ENCODE assay signal across 22 mouse cellular contexts in genomic region chr13:56769431-56769830, GRCm38 (mm10). TPM values are rescaled to one million over a fixed set of nuclear protein-coding genes. Genes with fewer than 3 reads are reported as not detected.
DNase-seq lines count a peak whose midpoint lies in the region; ATAC-seq and TF ChIP-seq lines count a peak whose summit lies in the region.
"Had no signal": no experiment of that assay in that cellular context is flagged by ENCODE, and none has a peak within 500 bp of the region (broad histone marks: within the 10 kb centered on the region; RNA-seq: fewer than 3 reads in every experiment).

No protein-coding gene starts in this region.

- H3K4me2 ChIP-seq in hindbrain, embryonic 16.5 days (ENCODE audit: low read length): no peak overlapping the region
- no peak overlapping the region for H3K4me2 ChIP-seq in neural tube, embryonic 13.5 days
- no peak overlapping the region for H3K4me2 ChIP-seq in neural tube, embryonic 15.5 days
- H3K4me2 ChIP-seq in forebrain, embryonic 16.5 days (ENCODE audit: low read length): no peak overlapping the region
- H3K4me2 ChIP-seq: embryonic facial prominence, embryonic 13.5 days; heart, embryonic 12.5 days had no signal

- H3K9ac ChIP-seq in hindbrain, embryonic 16.5 days (ENCODE audit: low read depth, low read length): no peak overlapping the region
- no peak overlapping the region for H3K9ac ChIP-seq in neural tube, embryonic 13.5 days
- H3K9ac ChIP-seq in neural tube, embryonic 15.5 days (replicated peaks): no peak overlapping the region
- H3K9ac ChIP-seq in forebrain, embryonic 16.5 days (replicated peaks; ENCODE audit: low read depth, low read length): no peak overlapping the region
- H3K9ac ChIP-seq: embryonic facial prominence, embryonic 13.5 days; heart, embryonic 12.5 days; liver, postnatal 0 days had no signal

- H3K27me3 ChIP-seq in hindbrain, embryonic 10.5 days (ENCODE audit: insufficient read depth, poor library complexity, severe bottlenecking): 0 out of 2 replicates have a peak, but pooled peaks cover 14% of the 10 kb centered on the region
- no peaks in the 10 kb centered on the region for H3K27me3 ChIP-seq in hindbrain, embryonic 16.5 days (replicated peaks; ENCODE audit: control insufficient read depth, insufficient read depth, low read length)
- H3K27me3 ChIP-seq in neural tube, embryonic 13.5 days: no peaks in the 10 kb centered on the region
- H3K27me3 ChIP-seq in neural tube, embryonic 15.5 days (replicated peaks): no peaks in the 10 kb centered on the region
- H3K27me3 ChIP-seq in forebrain, embryonic 16.5 days (replicated peaks; ENCODE audit: control insufficient read depth, insufficient read depth, low read length): no peaks in the 10 kb centered on the region
- H3K27me3 ChIP-seq in thymus, adult 2 months (ENCODE audit: control insufficient read depth, insufficient read depth, low read length): no peaks in the 10 kb centered on the region
- H3K27me3 ChIP-seq: embryonic facial prominence, embryonic 13.5 days; heart, embryonic 12.5 days had no signal

- TF ChIP-seq POLR2A in thymus, adult 2 months (IDR thresholded peaks at IDR 0.05; ENCODE audit: control insufficient read depth, extremely low read depth, insufficient read depth, low read length, poor library complexity): no peak

- no peaks in the 10 kb centered on the region for H3K9me3 ChIP-seq in hindbrain, embryonic 10.5 days
- no peaks in the 10 kb centered on the region for H3K9me3 ChIP-seq in hindbrain, embryonic 16.5 days (ENCODE audit: control insufficient read depth, low read length)
- no peaks in the 10 kb centered on the region for H3K9me3 ChIP-seq in neural tube, embryonic 13.5 days
- H3K9me3 ChIP-seq in neural tube, embryonic 15.5 days (replicated peaks): no peaks in the 10 kb centered on the region
- no peaks in the 10 kb centered on the region for H3K9me3 ChIP-seq in forebrain, embryonic 16.5 days (ENCODE audit: control insufficient read depth, low read length)
- H3K9me3 ChIP-seq: embryonic facial prominence, embryonic 13.5 days had no signal

- intact Hi-C loops in left cerebral cortex, postnatal 4 days (cut with DNase I): no loop called here

- no peak overlapping the region for H3K4me3 ChIP-seq in hindbrain, embryonic 10.5 days
- no peak overlapping the region for H3K4me3 ChIP-seq in hindbrain, embryonic 16.5 days (ENCODE audit: low read length)
- H3K4me3 ChIP-seq in neural tube, embryonic 13.5 days: no peak overlapping the region
- H3K4me3 ChIP-seq in neural tube, embryonic 15.5 days (replicated peaks): no peak overlapping the region
- H3K4me3 ChIP-seq in forebrain, embryonic 16.5 days (replicated peaks; ENCODE audit: low read length): no peak overlapping the region
- H3K4me3 ChIP-seq in thymus, adult 2 months (ENCODE audit: control insufficient read depth, insufficient read depth, low read length): no peak overlapping the region
- H3K4me3 ChIP-seq: embryonic facial prominence, embryonic 13.5 days; heart, embryonic 12.5 days; left cerebral cortex, adult 2 months had no signal

- ATAC-seq in hindbrain, embryonic 16.5 days: no peak
- no peak for ATAC-seq in neural tube, embryonic 13.5 days (ENCODE audit: low read depth)
- no peak for ATAC-seq in neural tube, embryonic 15.5 days (ENCODE audit: low FRiP score)
- no peak for ATAC-seq in forebrain, embryonic 16.5 days
- ATAC-seq: intestine, postnatal 0 days; liver, postnatal 0 days had no signal

- 47% methylated on average over 4 of the region's 4 CpGs for WGBS in hindbrain, embryonic 10.5 days
- 33% methylated on average over 4 of the region's 4 CpGs for WGBS in hindbrain, embryonic 16.5 days
- WGBS in neural tube, embryonic 13.5 days: 42% methylated on average over 4 of the region's 4 CpGs
- WGBS in neural tube, embryonic 15.5 days: 50% methylated on average over 4 of the region's 4 CpGs
- 17% methylated on average over 4 of the region's 4 CpGs for WGBS in forebrain, embryonic 16.5 days
- 82% methylated on average over 4 of the region's 4 CpGs for WGBS in thymus, adult 2 months

- H3K36me3 ChIP-seq in hindbrain, embryonic 10.5 days: no peaks in the 10 kb centered on the region
- H3K36me3 ChIP-seq in hindbrain, embryonic 16.5 days (ENCODE audit: control insufficient read depth, insufficient read depth, low read length): no peaks in the 10 kb centered on the region
- H3K36me3 ChIP-seq in neural tube, embryonic 13.5 days: no peaks in the 10 kb centered on the region
- no peaks in the 10 kb centered on the region for H3K36me3 ChIP-seq in neural tube, embryonic 15.5 days
- H3K36me3 ChIP-seq in forebrain, embryonic 16.5 days (ENCODE audit: control insufficient read depth, insufficient read depth): no peaks in the 10 kb centered on the region
- no peaks in the 10 kb centered on the region for H3K36me3 ChIP-seq in thymus, adult 2 months (ENCODE audit: control insufficient read depth, insufficient read depth, low read length)
- H3K36me3 ChIP-seq: embryonic facial prominence, embryonic 13.5 days; heart, embryonic 12.5 days had no signal

- no peak for TF ChIP-seq CTCF in thymus, adult 2 months (IDR thresholded peaks at IDR 0.05; ENCODE audit: borderline replicate concordance, control insufficient read depth, extremely low read depth, insufficient read depth, low read length, poor library complexity)

- peak overlapping the region; percentile 59; the same call in 1 of the 2 replicates for H3K27ac ChIP-seq in hindbrain, embryonic 10.5 days
- no peak overlapping the region for H3K27ac ChIP-seq in hindbrain, embryonic 16.5 days (ENCODE audit: low read depth, low read length)
- peak overlapping the region; percentile 52; the same call in 1 of the 2 replicates for H3K27ac ChIP-seq in neural tube, embryonic 13.5 days (replicated peaks)
- H3K27ac ChIP-seq in neural tube, embryonic 15.5 days (replicated peaks): no peak overlapping the region
- peak overlapping the region; percentile 35; the same call in 1 of the 2 replicates for H3K27ac ChIP-seq in forebrain, embryonic 16.5 days (ENCODE audit: low read length)
- H3K27ac ChIP-seq in thymus, adult 2 months (ENCODE audit: control insufficient read depth, insufficient read depth, low read length): no peak overlapping the region
- H3K27ac ChIP-seq: embryonic facial prominence, embryonic 13.5 days; left cerebral cortex, adult 2 months; stomach, postnatal 0 days had no signal

- H3K4me1 ChIP-seq in hindbrain, embryonic 10.5 days (replicated peaks): peaks cover 57% of the 10 kb centered on the region
- H3K4me1 ChIP-seq in hindbrain, embryonic 16.5 days (ENCODE audit: control insufficient read depth, insufficient read depth, low read depth, low read length): peaks cover 16% of the 10 kb centered on the region
- H3K4me1 ChIP-seq in neural tube, embryonic 13.5 days (replicated peaks): peaks cover 43% of the 10 kb centered on the region
- peaks cover 35% of the 10 kb centered on the region for H3K4me1 ChIP-seq in neural tube, embryonic 15.5 days
- H3K4me1 ChIP-seq in forebrain, embryonic 16.5 days (replicated peaks; ENCODE audit: control insufficient read depth, insufficient read depth, low read length): peaks cover 27% of the 10 kb centered on the region
- H3K4me1 ChIP-seq in thymus, adult 2 months (replicated peaks; ENCODE audit: control insufficient read depth, insufficient read depth, low read length): peaks cover 13% of the 10 kb centered on the region

- DNase-seq in hindbrain, embryonic 10.5 days (ENCODE audit: low spot score): no peak
- DNase-seq in spleen, postnatal 10 days (ENCODE audit: low spot score in 2 of 2): no peak
- DNase-seq in thymus, adult 2 months: no peak
- DNase-seq in left cerebral cortex, postnatal 4 days: no peak
- DNase-seq: cerebellum, adult 11 months; cerebellum, postnatal 25 days; kidney, postnatal 10 days; liver, postnatal 0 days; right cerebral cortex, postnatal 25 days had no signal

RNA-seq across cellular contexts. Expression of gene Gm45623, which starts 15.8 kb away (rescaled TPM):
- 0.21 TPM in 1 of 2 replicates, not detected in the other for polyA plus RNA-seq in hindbrain, embryonic 10.5 days (2016; fragmentation: Nextera tagmentation; extraction: Ambion mirVana)
- 2.5 and 2.8 TPM in 2 replicates for polyA plus RNA-seq in hindbrain, embryonic 16.5 days (2015; fragmentation: Nextera tagmentation; extraction: Ambion mirVana)
- polyA plus RNA-seq in neural tube, embryonic 13.5 days (2015; fragmentation: Nextera tagmentation; extraction: Ambion mirVana): 1.0 and 1.6 TPM in 2 replicates
- polyA plus RNA-seq in neural tube, embryonic 15.5 days (2015; fragmentation: Nextera tagmentation; extraction: Ambion mirVana): 2.1 and 2.7 TPM in 2 replicates
- polyA plus RNA-seq in forebrain, embryonic 16.5 days (2015; fragmentation: Nextera tagmentation; extraction: Ambion mirVana): 0.99 and 1.1 TPM in 2 replicates
- 0.17 TPM in 1 of 2 replicates, not detected in the other for polyA plus RNA-seq in thymus, adult 2 months (2012; rRNA removed)
- 1 to 10 TPM; 2.4 to 2.9 TPM for total RNA-seq in left cerebral cortex, postnatal 4 days (2021)
- total RNA-seq: adrenal gland, adult 18-20 months; CH12.LX; hematopoietic stem cell, adult 5-6 weeks; megakaryocyte-erythroid progenitor cell, adult 5-6 weeks had no signal
- polyA plus RNA-seq: intestine, postnatal 0 days; liver, postnatal 0 days had no signal

Comparison
In these comparisons a context has a peak if more than half of its experiments do, and no peak if none do; other contexts are left out.
1. H3K27ac ChIP-seq: peak in hindbrain, embryonic 10.5 days (single experiment), neural tube, embryonic 13.5 days (single experiment) and forebrain, embryonic 16.5 days (single experiment); none in hindbrain, embryonic 16.5 days (single experiment), neural tube, embryonic 15.5 days (single experiment) and thymus, adult 2 months (single experiment).